Mouse (Mus musculus): ENCODE data around the gene Rnf214. TPM values are rescaled to one million over a fixed set of nuclear protein-coding genes. Genes with fewer than 3 reads are reported as not detected.

Rnf214 gene
- polyA plus RNA-seq, 1 experiment from 2014 or later = 64.0 TPM

DNA sequence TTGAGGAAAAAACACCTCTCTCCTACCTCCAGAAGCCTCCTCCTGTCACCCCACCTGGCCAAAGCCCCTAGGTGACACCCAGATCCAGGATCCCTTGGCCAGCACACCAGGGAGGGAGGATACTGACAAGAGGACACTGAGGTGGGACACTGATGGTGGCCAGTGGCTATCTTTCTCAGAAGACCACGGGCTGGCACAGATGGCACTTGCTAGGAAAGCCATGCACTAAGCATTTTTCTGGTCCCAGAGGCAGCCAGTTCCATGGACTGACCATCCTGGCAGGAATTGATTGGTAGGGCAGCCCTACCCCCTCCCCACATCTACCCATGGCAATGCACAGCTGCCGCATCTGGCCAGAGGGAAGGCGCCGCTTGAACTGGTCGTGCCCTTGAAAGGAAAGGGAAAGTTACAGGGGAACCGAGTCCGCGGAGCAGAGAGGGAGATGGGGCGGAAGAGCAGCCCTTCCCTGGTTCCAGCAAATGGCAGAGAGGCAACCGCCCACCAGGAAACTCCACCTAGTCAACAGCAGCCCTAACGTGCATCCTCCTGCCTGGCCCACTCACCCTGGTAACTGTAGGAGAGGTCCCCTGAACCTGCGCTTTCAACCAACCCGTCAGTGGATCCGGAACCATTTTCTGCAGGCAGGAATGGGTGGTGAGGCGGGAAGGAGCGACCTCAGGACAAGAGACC, 39.6 kb upstream of the Rnf214 start:
- DNase-seq (ENCODE audit: low spot score) (no peak), ATAC-seq (ENCODE audit: insufficient number of reproducible peaks, low FRiP score, low TSS enrichment, low read depth) (no peak)
- no peak overlapping the region for H3K4me3 ChIP-seq (ENCODE audit: low read depth, low read length)
- H3K36me3 ChIP-seq (ENCODE audit: control insufficient read depth, insufficient read depth, low read length) = peaks cover 22% of the 10 kb centered on the region
- H3K4me1 ChIP-seq (ENCODE audit: control insufficient read depth, insufficient read depth, low read length) = no peaks in the 10 kb centered on the region
- H3K27me3 ChIP-seq (ENCODE audit: control insufficient read depth, insufficient read depth, low read length) = no peaks in the 10 kb centered on the region
- H3K27ac ChIP-seq (replicated peaks; ENCODE audit: low read depth, low read length) = no peak overlapping the region
- no peaks in the 10 kb centered on the region for H3K9me3 ChIP-seq (ENCODE audit: control insufficient read depth, low read length)
- no peak overlapping the region for H3K4me2 ChIP-seq (ENCODE audit: low read depth, severe bottlenecking)
- 86% methylated on average over 16 of the region's 16 CpGs for WGBS
- H3K9ac ChIP-seq (ENCODE audit: low read length) = no peak overlapping the region

- H3K36me3 ChIP-seq (ENCODE audit: control insufficient read depth, insufficient read depth, low read length) = peaks cover 22% of the 10 kb centered on the region
- H3K4me3 ChIP-seq (ENCODE audit: low read depth, low read length) = no peak overlapping the region
- ATAC-seq (ENCODE audit: insufficient number of reproducible peaks, low FRiP score, low TSS enrichment, low read depth) (no peak), DNase-seq (ENCODE audit: low spot score) (no peak)
- H3K4me2 ChIP-seq (ENCODE audit: low read depth, severe bottlenecking) = no peak overlapping the region
- H3K9me3 ChIP-seq (ENCODE audit: control insufficient read depth, low read length) = no peaks in the 10 kb centered on the region
- H3K27me3 ChIP-seq (ENCODE audit: control insufficient read depth, insufficient read depth, low read length) = no peaks in the 10 kb centered on the region
- H3K4me1 ChIP-seq (ENCODE audit: control insufficient read depth, insufficient read depth, low read length) = no peaks in the 10 kb centered on the region
- H3K9ac ChIP-seq (ENCODE audit: low read length) = no peak overlapping the region
- WGBS = 94% methylated on average over 13 of the region's 13 CpGs
- H3K27ac ChIP-seq (replicated peaks; ENCODE audit: low read depth, low read length) = no peak overlapping the region
Observed at GRCm38 (mm10) chr9:45945721-45946120, 39.0 kb upstream of the Rnf214 start.

DNA sequence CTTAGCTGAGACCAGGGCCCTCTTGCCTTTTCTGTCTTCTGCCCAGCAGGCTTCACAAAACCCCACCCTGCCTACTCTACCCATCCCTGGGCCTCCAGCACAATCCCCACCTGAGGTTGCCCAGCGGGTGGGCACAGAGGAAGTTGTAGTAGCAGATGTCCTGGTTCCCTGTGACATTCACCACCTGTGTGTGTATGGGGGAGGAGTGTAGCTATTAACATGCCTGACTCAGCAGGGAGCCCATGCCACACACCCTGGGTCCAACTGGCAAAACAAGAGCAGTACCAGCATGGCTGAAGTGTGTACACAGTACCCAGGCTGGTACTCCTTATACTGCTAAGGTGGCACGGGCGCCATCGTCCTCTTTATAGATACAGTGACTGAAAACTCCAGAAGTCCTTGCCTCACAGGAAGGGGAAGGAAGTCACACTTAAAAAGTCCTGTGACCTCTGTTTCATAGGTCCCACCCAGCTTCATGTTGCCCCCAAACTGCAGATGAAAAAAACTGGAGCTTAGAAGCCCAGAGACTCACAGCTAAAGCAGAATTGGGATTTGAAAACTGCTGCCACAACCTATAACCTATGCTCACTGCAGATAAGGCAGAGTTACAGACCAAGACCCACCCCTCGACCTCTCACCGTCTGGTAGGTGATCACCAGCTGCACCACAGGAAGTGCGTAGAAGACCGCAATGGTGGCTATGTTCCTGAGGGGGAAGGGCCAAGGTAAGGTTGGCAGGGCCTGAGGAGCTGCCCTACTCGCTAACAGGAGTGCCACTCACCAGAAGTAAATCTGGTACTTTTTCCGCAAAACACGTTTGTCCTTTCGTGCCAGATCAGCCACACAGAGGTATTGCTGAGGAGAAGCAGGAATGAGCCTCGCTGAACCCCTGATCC, 38.0 kb upstream of the Rnf214 start:
- no peaks in the 10 kb centered on the region for H3K4me1 ChIP-seq (ENCODE audit: control insufficient read depth, insufficient read depth, low read length)
- H3K9ac ChIP-seq (ENCODE audit: low read length) = no peak overlapping the region
- 85% methylated on average over 13 of the region's 13 CpGs for WGBS

DNA sequence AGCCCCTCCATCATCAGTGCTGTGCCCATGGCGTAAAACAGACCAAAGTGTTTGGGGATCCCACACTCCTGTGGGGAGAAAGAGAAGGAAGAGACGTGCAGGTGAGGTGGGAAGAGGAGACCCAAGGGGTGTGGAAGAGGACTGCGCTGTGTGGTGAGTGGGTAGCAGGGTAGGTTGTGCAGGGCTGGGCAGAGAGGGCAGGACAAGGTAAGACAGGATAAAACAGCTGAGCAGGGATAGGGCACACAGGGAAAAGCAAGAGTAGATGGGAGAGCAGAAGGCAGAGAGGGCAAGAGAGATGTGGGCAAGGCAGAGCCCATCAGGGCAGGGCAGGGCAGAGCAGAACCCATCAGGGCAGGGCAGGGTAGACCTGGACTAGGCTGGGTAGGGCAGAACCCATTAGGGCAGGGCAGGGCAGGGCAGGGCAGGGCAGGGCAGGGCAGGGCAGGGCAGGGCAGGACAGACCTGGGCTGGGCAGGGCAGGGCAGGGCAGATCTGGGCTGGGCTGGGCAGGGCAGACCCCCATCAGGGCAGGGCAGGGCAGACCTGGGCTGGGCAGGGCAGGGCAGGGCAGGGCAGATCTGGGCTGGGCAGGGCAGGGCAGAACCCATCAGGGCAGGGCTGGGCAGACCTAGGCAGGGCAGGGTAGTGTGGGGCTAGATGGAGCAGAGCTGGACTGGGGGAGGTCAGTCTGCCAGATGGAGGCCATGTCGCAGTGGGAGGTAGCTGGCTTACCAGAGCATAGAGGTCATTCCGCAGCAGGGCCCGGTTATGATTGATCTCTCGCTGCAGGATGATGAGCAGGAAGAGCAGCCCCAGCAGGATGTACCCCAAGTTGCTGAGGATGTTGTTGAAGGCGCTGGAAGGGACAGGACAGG, 37.2 kb upstream of the Rnf214 start:
- H3K9me3 ChIP-seq (ENCODE audit: control insufficient read depth, low read length) = no peaks in the 10 kb centered on the region
- H3K4me2 ChIP-seq (ENCODE audit: low read depth, severe bottlenecking) = no peak overlapping the region
- H3K27ac ChIP-seq (replicated peaks; ENCODE audit: low read depth, low read length) = no peak overlapping the region
- WGBS = 93% methylated on average over 8 of the region's 8 CpGs
- H3K36me3 ChIP-seq (ENCODE audit: control insufficient read depth, insufficient read depth, low read length) = peaks cover 18% of the 10 kb centered on the region; the same call in 1 of the 2 replicates
- H3K4me3 ChIP-seq (ENCODE audit: low read depth, low read length) = no peak overlapping the region
- H3K9ac ChIP-seq (ENCODE audit: low read length) = no peak overlapping the region
- DNase-seq (ENCODE audit: low spot score) (no peak), ATAC-seq (ENCODE audit: insufficient number of reproducible peaks, low FRiP score, low TSS enrichment, low read depth) (no peak)
- H3K27me3 ChIP-seq (ENCODE audit: control insufficient read depth, insufficient read depth, low read length) = no peaks in the 10 kb centered on the region
- H3K4me1 ChIP-seq (ENCODE audit: control insufficient read depth, insufficient read depth, low read length) = no peaks in the 10 kb centered on the region

More for the DNA sequence above, 38.0 kb upstream of the Rnf214 start:
- peaks cover 19% of the 10 kb centered on the region for H3K36me3 ChIP-seq (ENCODE audit: control insufficient read depth, insufficient read depth, low read length)
- no peaks in the 10 kb centered on the region for H3K9me3 ChIP-seq (ENCODE audit: control insufficient read depth, low read length)
- no peak overlapping the region for H3K4me2 ChIP-seq (ENCODE audit: low read depth, severe bottlenecking)
- H3K4me3 ChIP-seq (ENCODE audit: low read depth, low read length) = no peak overlapping the region
- DNase-seq (ENCODE audit: low spot score) (no peak), ATAC-seq (ENCODE audit: insufficient number of reproducible peaks, low FRiP score, low TSS enrichment, low read depth) (no peak)
- H3K27ac ChIP-seq (replicated peaks; ENCODE audit: low read depth, low read length) = no peak overlapping the region
- no peaks in the 10 kb centered on the region for H3K27me3 ChIP-seq (ENCODE audit: control insufficient read depth, insufficient read depth, low read length)

GRCm38 (mm10) chr9:45942916-45943315, 36.2 kb upstream of the Rnf214 start:
- H3K27ac ChIP-seq (replicated peaks; ENCODE audit: low read depth, low read length) = no peak overlapping the region
- DNase-seq (ENCODE audit: low spot score) = no peak
- H3K4me1 ChIP-seq (ENCODE audit: control insufficient read depth, insufficient read depth, low read length) = no peaks in the 10 kb centered on the region
- H3K9me3 ChIP-seq (ENCODE audit: control insufficient read depth, low read length) = no peaks in the 10 kb centered on the region
- WGBS = 91% methylated on average over 8 of the region's 8 CpGs
- no peak for ATAC-seq (ENCODE audit: insufficient number of reproducible peaks, low FRiP score, low TSS enrichment, low read depth)
- H3K4me3 ChIP-seq (ENCODE audit: low read depth, low read length) = no peak overlapping the region
- H3K9ac ChIP-seq (ENCODE audit: low read length) = 0 out of 2 replicates have a peak overlapping the region, but pooled peaks have one; percentile 3
- H3K27me3 ChIP-seq (ENCODE audit: control insufficient read depth, insufficient read depth, low read length) = no peaks in the 10 kb centered on the region
- H3K4me2 ChIP-seq (ENCODE audit: low read depth, severe bottlenecking) = no peak overlapping the region
- H3K36me3 ChIP-seq (ENCODE audit: control insufficient read depth, insufficient read depth, low read length) = peaks cover 15% of the 10 kb centered on the region; the same call in 1 of the 2 replicates

DNA sequence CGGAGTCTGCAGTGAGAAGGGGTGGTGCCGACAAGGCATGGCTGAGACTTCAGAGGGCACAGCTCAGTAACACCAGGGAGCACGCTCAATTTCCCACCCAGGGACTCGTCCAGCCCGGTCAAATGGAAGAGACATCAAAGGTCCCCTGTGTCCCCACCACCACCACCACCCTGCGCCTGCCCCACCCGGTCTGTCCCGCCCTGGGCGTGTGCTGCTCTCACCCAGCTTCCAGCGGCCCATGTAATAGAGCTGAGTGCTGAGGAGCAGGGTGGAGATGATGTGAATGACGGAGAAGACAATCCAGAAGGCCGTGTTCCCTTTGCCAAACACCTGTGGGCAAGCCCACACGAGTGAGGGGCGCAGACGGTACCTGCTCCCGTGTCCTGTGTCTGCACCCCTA, 35.8 kb upstream of the Rnf214 start:
- no peak for DNase-seq (ENCODE audit: low spot score)
- Histone ChIP-seq H3K9me3 (ENCODE audit: control insufficient read depth, low read length) (no peaks in the 10 kb centered on the region), H3K27ac (replicated peaks; ENCODE audit: low read depth, low read length) (no peak overlapping the region), H3K27me3 (ENCODE audit: control insufficient read depth, insufficient read depth, low read length) (no peaks in the 10 kb centered on the region), H3K4me3 (ENCODE audit: low read depth, low read length) (no peak overlapping the region), H3K4me2 (ENCODE audit: low read depth, severe bottlenecking) (no peak overlapping the region), H3K9ac (ENCODE audit: low read length) (no peak overlapping the region), H3K36me3 (ENCODE audit: control insufficient read depth, insufficient read depth, low read length) (peaks cover 15% of the 10 kb centered on the region; the same call in 1 of the 2 replicates), H3K4me1 (ENCODE audit: control insufficient read depth, insufficient read depth, low read length) (no peaks in the 10 kb centered on the region)
- no peak for ATAC-seq (ENCODE audit: insufficient number of reproducible peaks, low FRiP score, low TSS enrichment, low read depth)
- 94% methylated on average over 16 of the region's 16 CpGs for WGBS

- Histone ChIP-seq H3K36me3 (ENCODE audit: control insufficient read depth, insufficient read depth, low read length) (peaks cover 13% of the 10 kb centered on the region; the same call in 1 of the 2 replicates), H3K9ac (ENCODE audit: low read length) (no peak overlapping the region), H3K4me1 (ENCODE audit: control insufficient read depth, insufficient read depth, low read length) (no peaks in the 10 kb centered on the region), H3K9me3 (ENCODE audit: control insufficient read depth, low read length) (no peaks in the 10 kb centered on the region), H3K4me2 (ENCODE audit: low read depth, severe bottlenecking) (no peak overlapping the region), H3K4me3 (ENCODE audit: low read depth, low read length) (no peak overlapping the region), H3K27ac (replicated peaks; ENCODE audit: low read depth, low read length) (no peak overlapping the region), H3K27me3 (ENCODE audit: control insufficient read depth, insufficient read depth, low read length) (0 out of 2 replicates have a peak, but pooled peaks cover 2% of the 10 kb centered on the region)
- 62% methylated on average over 18 of the region's 18 CpGs for WGBS
- no peak for ATAC-seq (ENCODE audit: insufficient number of reproducible peaks, low FRiP score, low TSS enrichment, low read depth)
- peak; percentile 40 for DNase-seq (ENCODE audit: low spot score)
Observed at GRCm38 (mm10) chr9:45941329-45941888, 34.7 kb upstream of the Rnf214 start.

Measured in limb, embryonic 11.5 days (tissue).